Mouse (Mus musculus): ENCODE results near the gene Dcaf15. TPM values are rescaled to one million over a fixed set of nuclear protein-coding genes. Genes with fewer than 3 reads are reported as not detected.

The Dcaf15 gene
- polyA plus RNA-seq, 1 experiment: 108 TPM

GRCm38 (mm10) chr8:84067047-84067573 is 37.5 kb downstream of the Dcaf15 start:
- peak; percentile 54; the same call in 1 of the 2 replicates for TF ChIP-seq POLR2A (IDR thresholded peaks at IDR 0.05; ENCODE audit: low read depth, low read length)
- TF ChIP-seq CTCF (IDR thresholded peaks at IDR 0.05; ENCODE audit: extremely low read depth, insufficient read length, insufficient replicate concordance, low read depth, low read length): no peak
- H3K27me3 ChIP-seq (ENCODE audit: control insufficient read depth, insufficient read depth, low read length): no peaks in the 10 kb centered on the region
- H3K4me1 ChIP-seq (ENCODE audit: control insufficient read depth, insufficient read depth, insufficient read length, low read length): peaks cover 27% of the 10 kb centered on the region
- no peaks in the 10 kb centered on the region for H3K36me3 ChIP-seq (ENCODE audit: control insufficient read depth, insufficient read depth, low read length)
- 1% methylated on average over 56 of the region's 58 CpGs for WGBS
- peak overlapping the region; percentile 77 for H3K4me3 ChIP-seq (ENCODE audit: low read depth, low read length)
- H3K27ac ChIP-seq (ENCODE audit: insufficient read depth, low read depth, low read length): peak overlapping the region; percentile 67

- TF ChIP-seq CTCF (IDR thresholded peaks at IDR 0.05; ENCODE audit: extremely low read depth, insufficient read length, insufficient replicate concordance, low read depth, low read length): no peak
- TF ChIP-seq POLR2A (IDR thresholded peaks at IDR 0.05; ENCODE audit: low read depth, low read length): peak; percentile 84
- H3K36me3 ChIP-seq (ENCODE audit: control insufficient read depth, insufficient read depth, low read length): no peaks in the 10 kb centered on the region
- H3K27me3 ChIP-seq (ENCODE audit: control insufficient read depth, insufficient read depth, low read length): no peaks in the 10 kb centered on the region
- under 1% methylated on average over 51 of the region's 51 CpGs for WGBS
- peak within 1 kb of the TSS; percentile 77 for H3K4me3 ChIP-seq (ENCODE audit: low read depth, low read length)
- H3K4me1 ChIP-seq (ENCODE audit: control insufficient read depth, insufficient read depth, insufficient read length, low read length): peaks cover 26% of the 10 kb centered on the region
- peak within 1 kb of the TSS; percentile 88 for H3K27ac ChIP-seq (ENCODE audit: insufficient read depth, low read depth, low read length)
Observed at GRCm38 (mm10) chr8:84066291-84066930, 38.2 kb downstream of the Dcaf15 start, which contains the start of gene Rfx1. Rfx1 (plus strand) TSS chr8:84066834.

GRCm38 (mm10) chr8:84065457-84066072 is 39.0 kb downstream of the Dcaf15 start:
- Histone ChIP-seq H3K27me3 (ENCODE audit: control insufficient read depth, insufficient read depth, low read length) (no peaks in the 10 kb centered on the region), H3K36me3 (ENCODE audit: control insufficient read depth, insufficient read depth, low read length) (no peaks in the 10 kb centered on the region), H3K27ac (ENCODE audit: insufficient read depth, low read depth, low read length) (peak overlapping the region; percentile 88), H3K4me1 (ENCODE audit: control insufficient read depth, insufficient read depth, insufficient read length, low read length) (peaks cover 25% of the 10 kb centered on the region), H3K4me3 (ENCODE audit: low read depth, low read length) (peak overlapping the region; percentile 76)
- WGBS: 19% methylated on average over 5 of the region's 5 CpGs
- TF ChIP-seq CTCF (IDR thresholded peaks at IDR 0.05; ENCODE audit: extremely low read depth, insufficient read length, insufficient replicate concordance, low read depth, low read length): no peak
- no peak for TF ChIP-seq POLR2A (IDR thresholded peaks at IDR 0.05; ENCODE audit: low read depth, low read length)

GRCm38 (mm10) chr8:84065037-84065436 is 39.5 kb downstream of the Dcaf15 start, which contains the start of gene Gm10643:
Gm10643 (minus strand) TSS chr8:84065137.
- H3K36me3 ChIP-seq (ENCODE audit: control insufficient read depth, insufficient read depth, low read length): no peaks in the 10 kb centered on the region
- 94% methylated on average over 1 of the region's 1 CpGs for WGBS
- no peaks in the 10 kb centered on the region for H3K27me3 ChIP-seq (ENCODE audit: control insufficient read depth, insufficient read depth, low read length)
- TF ChIP-seq CTCF (IDR thresholded peaks at IDR 0.05; ENCODE audit: extremely low read depth, insufficient read length, insufficient replicate concordance, low read depth, low read length) (no peak), POLR2A (IDR thresholded peaks at IDR 0.05; ENCODE audit: low read depth, low read length) (no peak)
- H3K4me1 ChIP-seq (ENCODE audit: control insufficient read depth, insufficient read depth, insufficient read length, low read length): peaks cover 24% of the 10 kb centered on the region
- H3K4me3 ChIP-seq (ENCODE audit: low read depth, low read length): peak within 1 kb of the TSS; percentile 76
- peak within 1 kb of the TSS; percentile 88 for H3K27ac ChIP-seq (ENCODE audit: insufficient read depth, low read depth, low read length)

GRCm38 (mm10) chr8:84063861-84064610 is 40.5 kb downstream of the Dcaf15 start:
- Histone ChIP-seq H3K36me3 (ENCODE audit: control insufficient read depth, insufficient read depth, low read length) (no peaks in the 10 kb centered on the region), H3K4me3 (ENCODE audit: low read depth, low read length) (no peak overlapping the region), H3K27ac (ENCODE audit: insufficient read depth, low read depth, low read length) (peak overlapping the region; percentile 11), H3K27me3 (ENCODE audit: control insufficient read depth, insufficient read depth, low read length) (no peaks in the 10 kb centered on the region), H3K4me1 (ENCODE audit: control insufficient read depth, insufficient read depth, insufficient read length, low read length) (peaks cover 16% of the 10 kb centered on the region; the same call in 1 of the 2 replicates)
- WGBS: 48% methylated on average over 8 of the region's 8 CpGs
- TF ChIP-seq CTCF (IDR thresholded peaks at IDR 0.05; ENCODE audit: extremely low read depth, insufficient read length, insufficient replicate concordance, low read depth, low read length) (no peak), POLR2A (IDR thresholded peaks at IDR 0.05; ENCODE audit: low read depth, low read length) (no peak)

GRCm38 (mm10) chr8:84060245-84060644 is 44.3 kb downstream of the Dcaf15 start:
- WGBS: 87% methylated on average over 2 of the region's 2 CpGs
- H3K27ac ChIP-seq (ENCODE audit: insufficient read depth, low read depth, low read length): no peak overlapping the region

More at GRCm38 (mm10) chr8:84060245-84060644, 44.3 kb downstream of the Dcaf15 start:
- Histone ChIP-seq H3K36me3 (ENCODE audit: control insufficient read depth, insufficient read depth, low read length) (no peaks in the 10 kb centered on the region), H3K27me3 (ENCODE audit: control insufficient read depth, insufficient read depth, low read length) (no peaks in the 10 kb centered on the region), H3K4me1 (ENCODE audit: control insufficient read depth, insufficient read depth, insufficient read length, low read length) (no peaks in the 10 kb centered on the region), H3K4me3 (ENCODE audit: low read depth, low read length) (no peak overlapping the region)
- TF ChIP-seq POLR2A (IDR thresholded peaks at IDR 0.05; ENCODE audit: low read depth, low read length) (no peak), CTCF (IDR thresholded peaks at IDR 0.05; ENCODE audit: extremely low read depth, insufficient read length, insufficient replicate concordance, low read depth, low read length) (no peak)
